Mouse (Mus musculus) olfactory bulb, adult 2 months (tissue): ENCODE results near the gene Bcl6. TPM values are rescaled to one million over a fixed set of nuclear protein-coding genes. Genes with fewer than 3 reads are reported as not detected.

Experiments
- H3K27ac ChIP-seq: fragments of 200-500 bp; 2 replicates; pipeline ENCODE4 v1.5.1; 2012; ENCODE audit warnings: low read depth, low read length; ENCODE audit not compliant: insufficient read depth
- H3K4me1 ChIP-seq: fragments of 200-500 bp; 2 replicates; pipeline ENCODE4 v1.6.1; 2012; ENCODE audit warnings: low read length; ENCODE audit not compliant: control insufficient read depth, insufficient read depth
- H3K4me3 ChIP-seq: fragments of 200-500 bp; 2 replicates; pipeline ENCODE4 v1.5.1; 2012; ENCODE audit warnings: mild to moderate bottlenecking, low read depth, low read length, moderate library complexity; ENCODE audit not compliant: insufficient read depth
- CTCF ChIP-seq: fragments of 200-500 bp; IDR thresholded peaks from 2 replicates; pipeline ENCODE4 v1.5.1; 2012; ENCODE audit warnings: low read depth, mild to moderate bottlenecking, low read length, moderate library complexity; ENCODE audit not compliant: insufficient read depth
- POLR2A ChIP-seq: fragments of 200-500 bp; IDR thresholded peaks from 2 replicates; pipeline ENCODE4 v1.6.1; 2012; ENCODE audit warnings: mild to moderate bottlenecking, low read depth, low read length, moderate library complexity; ENCODE audit not compliant: insufficient read depth
- WGBS: fragments of 180-500 bp; shearing (Covaris S2); methylation state at CpG from one replicate; pipeline ENCODE4 v1.1.7; 2018; 5-methylcytosine and 5-hydroxymethylcytosine counted together
- polyA plus RNA-seq: library from polyadenylated mRNA; stranded (reverse); fragments of >200 nt; gene quantifications from 2 replicates; pipeline ENCODE4 v1.2.4, GENCODE M21; 2012; ENCODE audit warnings: low replicate concordance; ENCODE audit not compliant: missing spikeins, insufficient read depth, insufficient read length

Bcl6 gene
- polyA plus RNA-seq, 1 experiment: not detected

GRCm38 (mm10) chr16:23952101-23952727, 36.4 kb downstream of the Bcl6 start:
- H3K4me1 ChIP-seq: no peaks in the 10 kb centered on the region
- no peak for TF ChIP-seq POLR2A
- TF ChIP-seq CTCF: no peak
- no peak overlapping the region for H3K4me3 ChIP-seq
- no peak overlapping the region for H3K27ac ChIP-seq
- WGBS: 89% methylated on average over 4 of the region's 4 CpGs

GRCm38 (mm10) chr16:23947654-23948053, 41.0 kb downstream of the Bcl6 start:
- 92% methylated on average over 6 of the region's 6 CpGs for WGBS
- no peak overlapping the region for H3K27ac ChIP-seq
- no peak for TF ChIP-seq CTCF
- no peak for TF ChIP-seq POLR2A
- no peak overlapping the region for H3K4me3 ChIP-seq
- no peaks in the 10 kb centered on the region for H3K4me1 ChIP-seq

- no peak overlapping the region for H3K27ac ChIP-seq
- WGBS: 24% methylated on average over 3 of the region's 3 CpGs
- no peak for TF ChIP-seq CTCF
- no peak for TF ChIP-seq POLR2A
These were observed 43.9 kb downstream of the Bcl6 start for GRCm38 (mm10) chr16:23944801-23945200.

GRCm38 (mm10) chr16:23934397-23934796, 54.3 kb downstream of the Bcl6 start:
- no peak overlapping the region for H3K27ac ChIP-seq
- H3K4me1 ChIP-seq: no peaks in the 10 kb centered on the region
- TF ChIP-seq POLR2A (no peak), CTCF (no peak)
- no peak overlapping the region for H3K4me3 ChIP-seq
- WGBS: 85% methylated on average over 2 of the region's 2 CpGs

More at GRCm38 (mm10) chr16:23944801-23945200, 43.9 kb downstream of the Bcl6 start:
- H3K4me1 ChIP-seq: no peaks in the 10 kb centered on the region
- H3K4me3 ChIP-seq: no peak overlapping the region

GRCm38 (mm10) chr16:23932294-23932693, 56.4 kb downstream of the Bcl6 start, which contains the start of gene Rtp2:
Gene Rtp2, minus strand, starts transcription at chr16:23932394.
- 76% methylated on average over 11 of the region's 11 CpGs for WGBS
- no peak within 1 kb of the TSS for H3K27ac ChIP-seq
- H3K4me3 ChIP-seq: no peak within 1 kb of the TSS

GRCm38 (mm10) chr16:23931275-23931674, 57.4 kb downstream of the Bcl6 start:
- TF ChIP-seq POLR2A (no peak), CTCF (no peak)
- no peak overlapping the region for H3K27ac ChIP-seq
- H3K4me1 ChIP-seq: no peaks in the 10 kb centered on the region
- H3K4me3 ChIP-seq: no peak overlapping the region
- WGBS: 68% methylated on average over 18 of the region's 18 CpGs

More at GRCm38 (mm10) chr16:23932294-23932693, 56.4 kb downstream of the Bcl6 start, which contains the start of gene Rtp2:
- no peaks in the 10 kb centered on the region for H3K4me1 ChIP-seq
- TF ChIP-seq POLR2A (no peak), CTCF (no peak)

GRCm38 (mm10) chr16:23930426-23931073, 58.1 kb downstream of the Bcl6 start:
- Histone ChIP-seq H3K4me1 (no peaks in the 10 kb centered on the region), H3K27ac (no peak overlapping the region), H3K4me3 (no peak overlapping the region)
- TF ChIP-seq CTCF (no peak), POLR2A (no peak)
- WGBS: 86% methylated on average over 3 of the region's 3 CpGs

- Histone ChIP-seq H3K4me1 (no peaks in the 10 kb centered on the region), H3K27ac (no peak overlapping the region), H3K4me3 (no peak overlapping the region)
- TF ChIP-seq CTCF (no peak), POLR2A (no peak)
- WGBS: 94% methylated on average over 33 of the region's 33 CpGs
These were observed 61.1 kb downstream of the Bcl6 start for GRCm38 (mm10) chr16:23927301-23928114.

GRCm38 (mm10) chr16:23922906-23923305, 65.7 kb downstream of the Bcl6 start:
- no peaks in the 10 kb centered on the region for H3K4me1 ChIP-seq
- WGBS: 100% methylated on average over 1 of the region's 1 CpGs
- TF ChIP-seq POLR2A (no peak), CTCF (no peak)
- H3K27ac ChIP-seq: no peak overlapping the region
- H3K4me3 ChIP-seq: no peak overlapping the region
